Mouse (Mus musculus) lung, postnatal 0 days (tissue): ENCODE measurements around the gene M1ap.
A peak's percentile ranks its signal among the peaks of the same experiment; 100 is the strongest.

Experiments
- CTCF ChIP-seq: IDR thresholded peaks from 2 replicates; pipeline ENCODE4 v1.5.1; 2016; ENCODE audit warnings: antibody characterized with exemption, mild to moderate bottlenecking
- EP300 ChIP-seq: IDR thresholded peaks from 2 replicates; pipeline ENCODE4 v1.6.1; 2016; ENCODE audit warnings: antibody characterized with exemption, mild to moderate bottlenecking, control low read depth

DNA sequence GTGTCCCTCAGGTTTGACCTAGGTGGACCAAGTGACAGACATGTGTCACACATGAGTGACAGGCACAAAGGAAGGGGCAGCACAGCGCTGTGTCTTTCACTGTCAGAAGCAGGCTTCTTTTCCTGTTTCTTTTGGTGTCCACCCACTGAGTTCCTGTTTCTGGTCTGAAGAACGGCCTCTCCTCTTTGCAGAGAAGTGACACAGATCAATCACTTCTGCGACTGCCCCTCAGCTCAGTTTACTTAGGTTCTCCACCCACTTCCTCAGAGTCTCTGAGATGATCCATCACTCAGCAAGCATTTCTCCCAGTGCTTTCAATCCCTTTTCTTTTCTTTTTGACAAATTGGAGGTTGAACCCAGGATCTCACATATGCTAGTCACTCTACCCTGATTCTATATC, 62.0 kb downstream of the M1ap start:
- TF ChIP-seq CTCF = no peak
- peak; percentile 83 for TF ChIP-seq EP300
